Mouse (Mus musculus): ENCODE measurements around the gene Klhl32. TPM values are rescaled to one million over a fixed set of nuclear protein-coding genes. Genes with fewer than 3 reads are reported as not detected.
"Not testable (repeated sequence)": the region's sequence is repeated elsewhere in the genome, so short reads cannot be mapped to it uniquely, and the experiment has no call there.

Gene Klhl32
- 1 to 10 TPM; 3.1 to 3.4 TPM for total RNA-seq (2021)
- long read RNA-seq, experiment 1, full-length matches to known transcripts, result 3 of 7 reads
- long read RNA-seq, experiment 1, partial matches to known transcripts, result 0 of 7 reads
- long read RNA-seq, experiment 1, other reads (novel, unspliced or antisense), result 4 of 7 reads
- long read RNA-seq, experiment 2, partial matches to known transcripts, result 0 of 1 reads
- long read RNA-seq, experiment 2, other reads (novel, unspliced or antisense), result 1 of 1 reads

DNA sequence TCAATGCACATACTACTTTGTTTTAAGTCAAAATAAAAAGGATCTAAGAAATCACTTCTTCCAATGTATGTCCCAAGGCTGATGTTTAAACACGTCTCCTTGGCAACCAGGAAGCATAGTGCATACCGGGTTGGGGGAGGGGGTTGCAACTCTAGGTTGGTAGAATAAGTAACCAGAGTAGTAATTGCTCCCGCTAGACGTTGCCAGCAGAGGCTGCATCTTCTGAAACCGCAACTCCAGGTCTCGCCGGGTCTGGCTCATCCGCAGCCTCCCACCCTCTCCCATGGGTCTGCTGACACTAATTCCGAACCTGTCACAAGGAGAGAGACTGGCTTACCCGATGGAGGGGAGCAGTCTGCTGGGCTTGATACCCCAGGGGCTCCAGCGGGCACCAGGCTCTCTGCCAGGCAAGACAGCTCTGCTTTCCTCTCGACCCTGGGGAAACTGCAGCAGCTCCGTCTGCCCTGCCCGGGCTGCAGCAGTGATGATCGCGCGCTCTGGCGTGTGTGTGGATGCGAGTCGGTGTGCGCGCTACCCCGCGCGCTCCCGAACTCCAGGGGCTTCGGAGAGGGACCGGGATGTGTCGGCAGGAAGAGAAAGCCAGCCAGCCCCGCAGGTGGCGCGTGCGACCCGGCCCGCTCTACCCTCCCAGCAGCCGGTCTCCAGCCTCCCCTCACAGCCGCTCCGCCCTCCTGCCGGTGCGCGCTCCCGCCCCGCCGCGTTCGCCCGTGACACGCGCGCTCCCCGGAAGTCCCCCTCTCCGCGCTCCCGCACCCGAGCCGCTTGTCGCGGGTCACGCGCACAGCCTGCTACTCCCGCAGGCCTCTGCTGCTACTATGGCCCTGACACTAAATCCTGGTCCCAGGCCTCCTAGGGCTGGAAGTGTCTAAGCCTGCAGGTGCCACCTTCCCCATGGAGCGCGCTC, at the start of gene Klhl32:
TSS of gene Klhl32 (minus strand) at position 724 of the 925 bp plus-strand sequence.
- peak; percentile 85 for DNase-seq

DNA sequence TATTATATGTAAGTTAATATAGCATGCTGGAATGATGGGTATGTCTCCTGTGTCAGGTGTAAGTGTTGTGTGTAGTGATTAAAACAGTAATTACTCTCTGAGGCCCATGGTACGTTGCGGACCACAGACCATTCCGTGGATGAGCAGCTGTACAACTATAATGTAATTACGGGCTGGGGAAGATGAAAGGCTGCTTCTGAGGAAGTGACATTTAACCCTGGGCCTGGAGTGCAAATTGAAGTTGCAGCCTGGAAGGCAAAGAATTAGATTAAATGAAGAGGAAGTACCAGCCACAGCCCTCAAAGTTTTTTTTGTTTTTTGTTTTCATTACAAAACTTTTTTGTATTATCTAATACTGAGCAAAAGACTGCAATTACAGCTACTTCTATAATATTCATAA, 48.2 kb upstream of the Klhl32 start:
- no peak for DNase-seq

DNA sequence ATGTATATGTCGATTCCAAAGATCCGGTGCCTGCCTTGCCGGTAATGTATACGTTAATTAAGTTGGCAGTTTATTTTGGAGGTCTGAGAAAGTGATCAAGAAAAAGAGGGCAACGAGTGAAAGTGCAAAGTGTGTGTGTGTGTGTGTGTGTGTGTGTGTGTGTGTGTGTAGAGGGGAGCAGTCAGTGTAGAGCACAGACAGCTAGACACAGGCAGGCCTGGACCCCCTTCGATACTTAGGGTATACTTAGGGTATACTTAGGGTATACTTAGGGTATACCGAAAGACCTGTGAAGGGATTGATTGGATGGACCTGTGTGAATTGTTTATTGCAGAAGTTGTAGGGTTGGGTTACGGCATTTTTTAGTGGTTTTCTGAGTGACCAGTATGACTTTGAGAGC, 47.7 kb upstream of the Klhl32 start:
- peak; percentile 20 for DNase-seq

DNA sequence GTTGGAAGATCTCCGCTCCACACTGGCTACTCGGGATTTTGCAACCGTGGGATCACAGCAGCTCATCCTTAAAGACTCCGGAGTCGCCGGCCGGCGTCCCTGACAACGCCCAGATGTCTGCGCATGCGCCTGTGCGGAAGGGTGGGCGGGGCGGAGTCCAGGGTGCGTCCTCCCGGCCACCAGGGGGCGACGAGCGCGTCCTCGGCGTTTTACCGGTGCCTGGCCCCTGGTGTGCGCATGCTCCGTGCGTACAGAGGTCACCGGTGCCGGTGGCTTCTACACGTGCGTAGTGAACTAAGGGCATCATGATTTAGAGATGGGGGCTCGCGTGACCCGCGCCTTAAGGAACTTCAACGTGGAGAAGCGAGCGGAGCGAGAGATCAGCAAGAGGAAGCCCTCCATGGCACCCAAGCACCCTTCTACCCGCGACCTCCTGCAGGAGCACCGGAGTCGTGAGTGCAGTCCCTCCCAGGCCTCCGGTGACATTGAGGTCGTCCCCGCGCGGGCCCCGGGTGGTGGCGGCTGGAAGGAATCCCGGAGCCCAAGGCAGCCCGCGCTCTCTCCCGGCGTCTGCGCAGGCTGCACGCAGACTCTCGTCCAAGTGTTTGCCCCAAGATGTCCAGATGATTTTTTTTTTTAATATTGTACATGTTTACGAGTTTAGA, 47.1 kb upstream of the Klhl32 start, which contains the start of gene Ndufaf4:
TSS of gene Ndufaf4 (plus strand) at position 233 of the 665 bp plus-strand sequence.
- peak; percentile 100 for DNase-seq

DNA sequence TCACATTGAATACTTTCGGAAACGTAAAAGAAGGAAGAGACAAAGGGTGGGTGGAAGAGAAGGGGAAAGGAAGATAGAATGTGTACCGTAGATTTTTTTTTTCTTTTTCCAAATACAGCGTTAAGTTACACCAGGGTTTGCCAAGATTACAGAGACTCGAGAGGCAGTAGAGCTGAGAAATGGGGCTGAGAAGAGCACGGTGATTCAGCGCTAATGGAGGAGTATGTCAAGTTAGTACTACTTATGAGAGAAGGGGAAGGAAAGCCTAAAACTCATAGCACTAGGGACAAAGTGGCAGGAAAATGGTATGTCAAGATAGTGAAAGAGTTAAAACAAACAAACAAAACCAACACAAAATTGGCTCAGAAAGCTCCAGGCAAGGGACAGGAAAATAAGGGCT, 46.4 kb upstream of the Klhl32 start:
- DNase-seq, result no peak

DNA sequence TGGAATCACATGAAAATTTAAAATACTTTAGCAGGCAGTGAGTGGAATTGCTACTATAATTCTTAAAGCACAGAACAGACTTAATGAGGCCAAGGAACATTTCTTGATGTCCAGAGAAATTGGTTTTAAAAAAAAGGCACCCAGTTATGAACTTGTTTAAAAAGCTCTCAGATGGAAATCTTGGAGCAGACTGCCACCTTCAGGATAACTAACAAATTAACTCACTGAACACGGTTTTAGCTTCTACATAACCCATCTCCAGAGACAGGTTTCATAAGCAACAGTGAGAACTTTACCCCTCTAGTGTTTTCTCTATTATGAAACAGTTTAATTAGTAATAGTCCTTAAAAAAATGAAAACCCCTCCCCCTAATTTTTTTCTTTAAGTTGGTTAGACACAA, 45.9 kb upstream of the Klhl32 start:
- peak; percentile 12 for DNase-seq

DNA sequence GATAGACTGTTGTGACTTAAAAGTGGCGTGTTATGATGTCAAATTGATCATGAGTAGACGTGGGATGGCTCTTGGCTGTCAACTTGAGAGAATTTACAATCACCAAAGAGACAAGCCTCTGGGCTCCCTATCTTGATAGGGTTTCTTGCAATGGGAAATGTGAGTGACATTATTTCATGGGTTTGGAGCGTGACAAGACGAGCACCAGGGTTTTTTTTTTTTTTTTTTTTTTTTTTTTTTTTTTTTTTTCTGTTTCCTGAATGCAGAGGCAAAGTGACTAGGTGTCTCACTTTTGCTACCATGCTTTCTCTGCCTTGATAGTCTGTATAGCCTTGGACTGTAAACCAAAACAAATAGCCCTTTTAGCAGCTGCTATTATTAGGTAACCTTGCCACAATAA, 43.7 kb upstream of the Klhl32 start:
- no peak for DNase-seq

DNA sequence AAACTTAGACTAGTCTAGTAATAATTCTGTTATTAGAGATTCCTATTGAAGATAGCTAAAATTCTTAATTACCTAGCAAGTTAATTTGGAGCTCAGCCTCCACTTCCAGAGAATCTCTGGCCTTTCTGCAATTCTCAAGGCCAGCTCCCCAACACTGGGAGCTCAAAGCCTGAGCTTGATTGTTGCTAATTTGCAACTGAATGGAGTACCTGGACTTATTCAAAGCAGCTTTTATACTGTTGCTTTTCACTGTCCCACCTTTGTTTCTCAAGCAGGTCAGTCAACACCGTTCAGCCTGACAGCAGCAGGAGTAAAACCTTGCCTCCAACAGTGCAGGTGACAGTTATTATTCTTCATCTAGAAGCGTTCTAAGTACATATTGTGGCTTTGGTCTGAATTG, 41.4 kb upstream of the Klhl32 start:
- DNase-seq, result not testable (repeated sequence)

DNA sequence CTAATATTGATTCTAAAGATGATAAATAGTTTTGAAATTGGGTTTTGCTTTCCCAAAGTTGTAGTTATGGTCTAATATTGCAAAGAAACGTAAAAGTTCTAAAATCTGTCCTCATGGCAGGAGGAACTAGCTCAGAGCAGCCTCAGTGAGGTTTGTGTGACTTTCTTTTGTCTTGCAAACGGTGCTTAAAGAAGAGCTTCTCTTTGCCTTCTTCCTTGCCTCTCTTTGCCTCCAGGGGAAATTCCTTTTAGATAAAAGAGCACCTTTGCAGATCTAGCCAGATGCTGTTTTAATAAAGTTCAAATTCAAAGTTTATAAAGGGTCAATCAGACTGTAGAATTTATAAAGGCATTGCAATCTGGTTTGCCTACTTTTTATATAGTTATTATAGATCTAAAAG, 38.5 kb upstream of the Klhl32 start:
- not testable (repeated sequence) for DNase-seq

DNA sequence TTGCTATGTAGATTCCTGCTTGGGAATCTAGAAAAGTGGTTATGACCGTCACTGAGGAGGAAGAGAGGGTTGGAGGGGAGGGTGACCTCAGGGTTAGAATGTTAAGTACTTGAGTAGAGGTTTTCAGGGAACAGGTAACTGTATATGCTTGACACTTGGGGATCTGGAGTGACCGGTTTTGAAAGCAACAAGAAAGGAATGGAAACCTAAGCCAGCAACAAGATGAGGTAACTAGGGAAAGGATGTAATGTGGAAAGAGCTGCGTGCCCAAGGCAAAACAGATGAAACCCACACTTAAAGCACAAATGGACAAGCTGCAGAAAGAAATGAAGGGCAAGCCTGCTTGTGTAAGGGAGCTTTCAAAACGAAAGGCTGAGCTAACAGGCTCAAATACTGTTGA, 18.3 kb upstream of the Klhl32 start:
- DNase-seq, result no peak

DNA sequence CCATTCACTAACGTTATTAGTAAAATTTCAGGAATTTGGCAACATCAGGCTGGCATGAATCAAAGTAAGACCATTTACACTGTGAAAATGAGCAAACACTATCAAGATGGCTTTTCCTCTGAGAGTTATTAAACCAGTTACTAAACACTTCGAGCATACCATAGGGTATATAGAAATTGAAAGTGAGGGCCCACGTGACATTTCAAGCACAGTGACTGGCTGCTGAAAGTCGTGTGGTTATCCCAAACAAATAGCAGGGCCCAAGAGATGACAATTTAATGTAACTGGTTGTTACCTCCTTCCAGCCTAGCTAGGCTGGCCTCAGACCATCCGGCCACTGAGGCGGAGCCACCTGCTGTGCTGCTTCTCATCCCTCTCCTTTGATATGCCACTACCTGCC, 14.8 kb upstream of the Klhl32 start:
- no peak for DNase-seq

DNA sequence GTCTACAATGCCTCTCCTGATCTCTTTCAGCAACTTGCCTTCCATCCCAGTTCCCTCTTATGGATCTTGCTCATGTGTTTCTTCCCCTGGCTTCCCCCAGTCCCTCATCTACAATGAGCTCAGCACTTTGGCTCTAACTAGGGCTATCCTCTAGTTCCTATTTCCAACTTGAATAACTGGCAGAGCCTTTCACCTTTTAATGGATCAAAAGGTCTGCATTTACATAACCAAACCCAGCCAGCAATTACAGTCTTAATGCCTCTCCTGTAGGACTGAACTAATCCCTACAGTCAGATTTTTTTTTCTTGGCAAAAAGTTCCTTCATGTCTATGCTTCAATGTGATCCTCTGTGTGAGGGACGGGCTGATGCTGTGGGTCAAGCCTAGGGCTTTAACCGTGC, 3.5 kb downstream of the Klhl32 start:
- DNase-seq, result no peak

DNA sequence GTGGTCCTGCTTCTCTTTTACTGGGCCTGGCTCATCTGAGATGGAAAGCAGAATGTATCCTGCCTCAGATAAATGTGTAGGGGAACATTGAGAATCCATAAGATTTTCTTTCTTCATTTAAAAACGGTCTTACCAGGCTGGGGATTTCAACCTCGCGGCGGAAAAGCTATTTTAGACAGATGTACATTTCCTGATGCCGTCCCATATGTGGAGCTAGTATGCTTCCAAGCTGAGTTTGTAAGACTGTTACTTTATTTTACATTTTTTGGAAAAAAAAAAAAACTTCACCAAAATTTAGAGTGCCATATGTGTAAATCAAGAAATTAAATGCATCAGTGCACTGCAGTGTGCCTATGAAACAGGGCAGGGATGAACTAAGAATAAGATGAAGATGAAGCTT, 5.4 kb downstream of the Klhl32 start:
- no peak for DNase-seq

DNA sequence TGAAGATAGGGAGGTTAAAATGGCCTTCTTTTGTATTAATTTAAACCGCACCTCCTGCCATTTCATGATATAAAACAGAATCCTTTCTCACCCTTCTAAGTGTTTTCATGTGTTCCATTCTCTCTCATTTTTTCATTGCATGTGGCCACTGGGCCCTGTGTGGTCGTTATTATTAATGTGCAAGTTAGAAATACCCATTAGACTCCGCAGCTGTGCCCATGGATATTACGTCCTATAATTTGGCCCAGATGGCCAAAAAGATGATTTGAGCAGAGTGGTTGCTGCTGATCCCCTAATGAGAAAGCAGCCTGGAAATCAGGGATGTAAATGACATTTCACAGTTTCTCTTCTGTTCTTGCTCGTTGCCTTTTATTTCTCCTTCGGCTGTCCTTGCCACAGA, 12.4 kb downstream of the Klhl32 start:
- DNase-seq, result no peak

DNA sequence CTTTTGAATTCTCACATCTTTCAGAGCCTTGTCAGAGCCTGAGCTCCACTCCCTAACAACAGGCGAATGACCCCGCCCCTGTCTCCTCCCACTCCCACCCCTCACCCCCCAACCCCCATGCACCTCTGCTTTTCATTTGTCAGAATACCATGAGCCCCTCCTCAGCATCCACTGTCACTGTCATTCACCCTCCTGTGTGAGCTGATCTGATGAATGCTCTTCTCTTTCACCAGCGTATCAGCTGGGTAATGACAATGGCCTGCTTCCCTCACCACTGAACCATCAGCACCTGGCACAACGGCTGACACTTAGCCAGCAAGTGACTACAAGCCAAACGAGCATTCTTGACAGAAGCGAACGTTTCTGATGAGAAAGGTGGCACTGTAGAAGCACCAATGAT, 15.4 kb downstream of the Klhl32 start:
- no peak for DNase-seq

DNA sequence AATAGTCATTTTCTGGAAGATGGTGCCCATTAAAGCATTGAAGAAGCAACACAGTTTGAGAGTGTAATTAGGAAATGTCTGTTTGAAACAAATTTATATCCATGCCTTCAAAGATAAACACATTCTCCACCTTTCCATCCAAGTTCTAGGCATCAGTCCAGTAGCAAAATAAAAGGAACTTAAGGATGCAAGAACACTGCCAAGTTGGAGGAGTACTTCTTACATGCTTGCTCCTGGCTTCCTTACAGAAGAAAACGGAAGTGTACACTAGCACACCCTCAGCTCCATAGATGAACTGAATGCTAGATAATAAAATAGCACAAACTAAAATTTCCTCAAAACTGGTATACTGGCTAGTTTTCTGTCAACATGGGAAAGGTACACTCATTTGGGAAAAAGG, 42.6 kb downstream of the Klhl32 start:
- no peak for DNase-seq

DNA sequence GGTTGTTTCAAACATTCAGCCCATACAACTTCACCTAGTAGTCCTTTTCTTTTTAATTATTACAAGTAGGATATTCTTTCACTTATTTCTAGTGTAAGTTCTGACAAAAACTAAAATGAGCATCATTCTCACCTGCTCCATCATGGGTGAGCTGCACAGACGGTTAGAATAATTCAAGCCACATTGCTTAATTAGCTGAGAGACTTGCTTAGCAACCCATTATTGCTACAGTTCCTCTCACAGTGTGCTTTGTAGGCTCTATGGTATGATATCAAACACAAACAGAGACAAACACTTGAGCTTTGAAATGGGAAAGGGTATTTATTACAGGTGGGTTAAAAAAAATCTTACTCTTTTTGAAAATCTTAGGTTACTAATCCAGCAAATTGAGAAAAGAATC, 49.0 kb downstream of the Klhl32 start:
- no peak for DNase-seq

DNA sequence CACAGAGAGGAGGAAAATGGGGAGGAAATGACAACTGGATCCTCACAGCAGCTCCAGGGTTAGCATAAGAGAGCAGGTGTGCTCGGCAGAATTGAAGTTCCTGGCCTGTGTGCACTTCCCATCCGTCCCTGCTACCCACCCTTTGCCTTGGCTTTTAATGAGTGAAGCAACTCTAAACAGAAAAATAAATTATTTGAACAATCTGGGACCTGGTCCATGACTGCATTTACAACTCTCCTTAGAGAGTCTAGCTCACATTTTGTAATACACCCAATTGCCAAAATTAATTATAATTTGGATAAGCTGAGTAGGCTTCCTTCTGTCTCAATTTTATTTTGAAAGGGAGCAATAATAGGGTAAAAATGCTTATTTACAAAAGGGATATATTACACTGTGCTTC, 49.6 kb downstream of the Klhl32 start:
- no peak for DNase-seq

DNA sequence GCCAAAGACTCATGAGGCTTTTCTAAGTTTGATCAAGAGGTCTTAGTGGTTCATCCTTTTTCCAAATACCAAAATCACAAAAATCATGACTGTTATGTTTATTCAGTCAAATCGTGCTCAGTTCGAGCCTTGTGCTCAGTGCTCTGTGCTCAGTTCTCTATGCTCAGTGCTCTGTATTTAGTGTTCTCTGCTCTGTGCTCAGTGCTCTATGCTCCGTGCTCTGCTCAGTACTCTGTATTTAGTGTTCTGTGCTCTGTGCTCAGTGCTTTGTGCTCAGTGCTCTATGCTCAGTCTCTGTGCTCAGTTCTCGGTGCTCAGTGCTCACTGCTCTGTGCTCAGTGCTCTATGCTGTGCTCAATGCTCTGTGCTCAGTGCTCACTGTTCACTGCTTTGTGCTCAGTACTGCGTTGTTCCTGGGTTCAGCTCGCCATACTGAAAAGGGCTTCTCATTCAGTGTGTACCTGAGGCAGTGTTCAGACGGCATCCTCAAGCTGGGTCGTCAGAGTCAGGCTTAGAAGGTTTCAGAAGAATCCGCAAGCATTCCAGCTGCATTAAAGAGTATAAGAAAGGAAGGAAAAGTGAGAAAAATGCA, 50.5 kb downstream of the Klhl32 start:
- no peak for DNase-seq

DNA sequence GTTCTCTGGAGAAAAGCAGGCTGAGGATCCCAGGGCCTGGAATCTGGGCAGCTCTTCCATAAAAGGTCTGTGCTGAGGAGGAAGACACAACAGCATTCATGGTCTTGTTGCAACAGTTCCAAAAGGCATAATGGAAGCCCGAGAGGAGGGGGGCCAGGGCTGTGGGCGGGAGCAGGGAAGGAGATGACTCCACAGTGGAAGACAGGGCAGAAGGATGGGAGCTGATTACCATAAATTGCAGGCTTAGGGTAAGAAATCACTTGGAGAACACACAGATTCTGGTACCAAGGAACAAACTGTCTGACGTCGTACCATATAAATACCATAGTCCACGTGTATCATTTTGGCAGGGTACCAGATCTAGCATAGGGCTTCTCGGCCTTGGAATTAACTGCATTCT, 51.9 kb downstream of the Klhl32 start:
- no peak for DNase-seq

DNA sequence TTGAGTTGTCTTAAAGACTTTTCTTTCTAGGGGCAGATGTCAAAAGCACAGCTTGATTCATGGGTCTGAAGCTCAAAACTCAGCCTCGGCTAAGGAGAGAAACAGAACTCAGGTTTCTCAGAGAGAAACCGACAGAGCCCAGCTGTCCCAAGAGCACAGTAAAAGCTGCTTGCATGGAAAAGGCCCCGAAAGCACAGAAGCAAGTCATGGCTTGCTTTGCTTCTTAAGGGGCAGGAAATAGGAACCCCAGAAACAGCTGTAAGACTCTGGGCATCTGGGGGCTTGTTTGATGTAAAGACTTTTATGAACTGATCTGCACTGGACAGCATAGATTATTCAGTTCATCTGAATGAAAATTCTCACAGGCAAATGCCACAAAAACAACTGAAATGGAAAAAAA, 53.1 kb downstream of the Klhl32 start:
- DNase-seq, result no peak

DNA sequence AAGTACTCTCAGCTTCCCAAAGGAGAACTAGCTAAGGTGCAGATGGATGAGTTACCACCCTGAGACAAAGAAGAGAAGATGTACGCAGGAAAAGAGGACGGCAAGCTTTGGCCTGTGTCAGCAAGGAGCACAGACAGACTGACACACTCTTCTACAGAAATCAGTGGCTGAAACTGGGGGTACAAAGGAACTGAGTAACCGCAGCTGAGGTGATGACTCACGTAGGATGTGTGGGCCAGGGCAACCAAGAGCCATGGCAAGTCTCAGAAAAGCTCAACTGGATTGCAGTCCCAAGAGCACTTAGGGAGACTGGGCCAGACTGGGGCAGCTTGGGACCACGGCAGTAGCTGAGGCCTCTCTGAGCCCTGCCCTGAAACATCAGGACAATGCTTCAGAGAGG, 53.6 kb downstream of the Klhl32 start:
- no peak for DNase-seq

DNA sequence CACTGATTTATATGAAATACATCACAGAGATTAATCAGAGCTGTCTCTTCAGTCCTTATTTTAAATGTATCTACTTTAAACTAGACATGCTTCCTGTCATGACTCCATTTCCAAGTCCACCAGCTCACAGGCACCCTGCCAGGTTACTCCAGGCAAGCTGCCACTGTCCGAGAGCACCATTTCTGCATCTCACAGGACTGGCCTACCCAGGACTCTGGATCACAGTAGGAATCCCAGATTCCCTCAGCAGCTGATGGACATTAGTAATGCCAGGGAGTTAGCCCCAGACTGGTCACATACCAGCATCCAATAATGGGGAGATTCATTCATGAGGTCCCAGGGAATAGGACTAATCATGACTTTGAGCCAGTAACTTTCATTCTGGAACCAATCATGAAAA, 54.7 kb downstream of the Klhl32 start:
- peak; percentile 71 for DNase-seq
